Mouse (Mus musculus) midbrain, embryonic 13.5 days (tissue): ENCODE measurements around the gene AC153137.1. TPM values are rescaled to one million over a fixed set of nuclear protein-coding genes. Genes with fewer than 3 reads are reported as not detected.

Experiments
- ATAC-seq: fragments of 200-750 bp; cut with Nextera tagmentation; 2 replicates; pipeline ENCODE4 v1.8.0; 2017; ENCODE audit warnings: mild to moderate bottlenecking, moderate TSS enrichment, moderate library complexity
- H3K27ac ChIP-seq: fragments of 300-500 bp; sonication (generic); 2 replicates; pipeline ENCODE4 v1.5.1; 2015; ENCODE audit warnings: inconsistent platforms, mild to moderate bottlenecking, moderate library complexity
- H3K27me3 ChIP-seq: fragments of 300-500 bp; sonication (generic); 2 replicates; pipeline ENCODE4 v1.6.1; 2015; ENCODE audit warnings: mild to moderate bottlenecking, inconsistent platforms
- H3K36me3 ChIP-seq: fragments of 300-500 bp; sonication (generic); 2 replicates; pipeline ENCODE4 v1.6.1; 2015; ENCODE audit warnings: mild to moderate bottlenecking, inconsistent platforms
- H3K4me1 ChIP-seq: fragments of 300-500 bp; sonication (generic); replicated peaks from 2 replicates; pipeline ENCODE4 v1.6.1; 2015; ENCODE audit warnings: inconsistent platforms
- H3K4me2 ChIP-seq: fragments of 300-500 bp; sonication (generic); replicated peaks from 2 replicates; pipeline ENCODE4 v1.6.1; 2015; ENCODE audit warnings: moderate library complexity, mild to moderate bottlenecking, inconsistent platforms
- H3K4me3 ChIP-seq: fragments of 300-500 bp; sonication (generic); replicated peaks from 2 replicates; pipeline ENCODE4 v1.5.1; 2015; ENCODE audit warnings: mild to moderate bottlenecking, inconsistent platforms
- H3K9ac ChIP-seq: fragments of 300-500 bp; sonication (generic); replicated peaks from 2 replicates; pipeline ENCODE4 v1.6.1; 2015; ENCODE audit warnings: mild to moderate bottlenecking, inconsistent platforms
- H3K9me3 ChIP-seq: fragments of 300-500 bp; sonication (generic); 2 replicates; pipeline ENCODE4 v1.6.1; 2016; ENCODE audit warnings: mild to moderate bottlenecking, inconsistent platforms
- WGBS: fragments of 180-500 bp; shearing (Covaris S2); methylation state at CpG from one replicate; pipeline ENCODE4 v1.1.7; 2015; 5-methylcytosine and 5-hydroxymethylcytosine counted together
- polyA plus RNA-seq: library from polyadenylated mRNA; unstranded; fragments of >200 nt; fragmentation: Nextera tagmentation; extraction: Ambion mirVana; gene quantifications from 2 replicates; pipeline ENCODE4 v1.2.1, GENCODE M21; 2015

Gene AC153137.1
- polyA plus RNA-seq, 1 experiment from 2014 or later, result not detected

GRCm38 (mm10) chr1:30945136-30945535 is 32.6 kb downstream of the AC153137.1 start:
- H3K27me3 ChIP-seq, result no peaks in the 10 kb centered on the region
- no peak overlapping the region for H3K4me3 ChIP-seq
- H3K36me3 ChIP-seq, result peaks cover 28% of the 10 kb centered on the region
- 93% methylated on average over 6 of the region's 6 CpGs for WGBS
- H3K9ac ChIP-seq, result no peak overlapping the region
- H3K9me3 ChIP-seq, result no peaks in the 10 kb centered on the region
- H3K4me1 ChIP-seq, result peaks cover 22% of the 10 kb centered on the region
- H3K4me2 ChIP-seq, result no peak overlapping the region
- H3K27ac ChIP-seq, result no peak overlapping the region
- ATAC-seq, result no peak

GRCm38 (mm10) chr1:30940571-30940970 is 37.2 kb downstream of the AC153137.1 start:
- no peak overlapping the region for H3K4me3 ChIP-seq
- 82% methylated on average over 3 of the region's 3 CpGs for WGBS
- no peaks in the 10 kb centered on the region for H3K27me3 ChIP-seq
- H3K9ac ChIP-seq, result no peak overlapping the region
- no peak overlapping the region for H3K27ac ChIP-seq
- ATAC-seq, result 0 out of 2 replicates have a peak, but pooled peaks have one; percentile 9
- peaks cover 4% of the 10 kb centered on the region; the same call in 1 of the 2 replicates for H3K4me1 ChIP-seq
- no peak overlapping the region for H3K4me2 ChIP-seq
- H3K36me3 ChIP-seq, result peaks cover 28% of the 10 kb centered on the region
- no peaks in the 10 kb centered on the region for H3K9me3 ChIP-seq

GRCm38 (mm10) chr1:30938392-30938791 is 39.4 kb downstream of the AC153137.1 start:
- Histone ChIP-seq H3K27ac (no peak overlapping the region), H3K36me3 (peaks cover 8% of the 10 kb centered on the region), H3K4me3 (no peak overlapping the region), H3K4me1 (no peaks in the 10 kb centered on the region), H3K4me2 (no peak overlapping the region), H3K9ac (no peak overlapping the region), H3K27me3 (no peaks in the 10 kb centered on the region), H3K9me3 (no peaks in the 10 kb centered on the region)
- 82% methylated on average over 7 of the region's 7 CpGs for WGBS
- ATAC-seq, result peak; percentile 60; the same call in 1 of the 2 replicates

- H3K4me3 ChIP-seq, result no peak overlapping the region
- no peaks in the 10 kb centered on the region for H3K4me1 ChIP-seq
- peaks cover 5% of the 10 kb centered on the region; the same call in 1 of the 2 replicates for H3K36me3 ChIP-seq
- WGBS, result 64% methylated on average over 8 of the region's 8 CpGs
- no peak overlapping the region for H3K9ac ChIP-seq
- ATAC-seq, result no peak
- H3K9me3 ChIP-seq, result no peaks in the 10 kb centered on the region
- no peak overlapping the region for H3K27ac ChIP-seq
- no peak overlapping the region for H3K4me2 ChIP-seq
- no peaks in the 10 kb centered on the region for H3K27me3 ChIP-seq
These were observed 40.3 kb downstream of the AC153137.1 start for GRCm38 (mm10) chr1:30937396-30937965.

- Histone ChIP-seq H3K9me3 (no peaks in the 10 kb centered on the region), H3K4me2 (no peak overlapping the region), H3K36me3 (peaks cover 5% of the 10 kb centered on the region; the same call in 1 of the 2 replicates), H3K27me3 (no peaks in the 10 kb centered on the region), H3K4me1 (no peaks in the 10 kb centered on the region), H3K27ac (no peak overlapping the region), H3K4me3 (no peak overlapping the region), H3K9ac (no peak overlapping the region)
- no peak for ATAC-seq
- WGBS, result 84% methylated on average over 2 of the region's 2 CpGs
These were observed 41.3 kb downstream of the AC153137.1 start for GRCm38 (mm10) chr1:30936488-30936887.

- Histone ChIP-seq H3K4me2 (no peak overlapping the region), H3K27ac (no peak overlapping the region), H3K27me3 (no peaks in the 10 kb centered on the region), H3K36me3 (no peaks in the 10 kb centered on the region), H3K9me3 (no peaks in the 10 kb centered on the region), H3K4me3 (no peak overlapping the region), H3K9ac (no peak overlapping the region), H3K4me1 (no peaks in the 10 kb centered on the region)
- WGBS, result 66% methylated on average over 2 of the region's 2 CpGs
- ATAC-seq, result no peak
These were observed 46.9 kb downstream of the AC153137.1 start for GRCm38 (mm10) chr1:30930823-30931222.

- no peak for ATAC-seq
- 86% methylated on average over 2 of the region's 2 CpGs for WGBS
- no peak overlapping the region for H3K9ac ChIP-seq
These were observed 47.6 kb downstream of the AC153137.1 start for GRCm38 (mm10) chr1:30930194-30930593.

More at GRCm38 (mm10) chr1:30930194-30930593, 47.6 kb downstream of the AC153137.1 start:
- H3K4me3 ChIP-seq, result no peak overlapping the region
- no peaks in the 10 kb centered on the region for H3K27me3 ChIP-seq
- H3K4me2 ChIP-seq, result no peak overlapping the region
- no peaks in the 10 kb centered on the region for H3K36me3 ChIP-seq
- no peaks in the 10 kb centered on the region for H3K4me1 ChIP-seq
- no peak overlapping the region for H3K27ac ChIP-seq
- no peaks in the 10 kb centered on the region for H3K9me3 ChIP-seq

Other genes starting within 250 kb of the AC153137.1 start
- 38.4 and 54.3 TPM in 2 replicates for gene Phf3, start 104.0 kb downstream of the AC153137.1 start, polyA plus RNA-seq
- not detected in 2 replicates for gene Lgsn, start 198.4 kb upstream of the AC153137.1 start, polyA plus RNA-seq
- gene 4931428L18Rik, start 244.7 kb upstream of the AC153137.1 start, polyA plus RNA-seq, result 0.17 TPM in 1 of 2 replicates, not detected in the other
- gene Pih1d3, start 244.9 kb upstream of the AC153137.1 start, polyA plus RNA-seq, result not detected in 2 replicates